In the genomic region with DNA sequence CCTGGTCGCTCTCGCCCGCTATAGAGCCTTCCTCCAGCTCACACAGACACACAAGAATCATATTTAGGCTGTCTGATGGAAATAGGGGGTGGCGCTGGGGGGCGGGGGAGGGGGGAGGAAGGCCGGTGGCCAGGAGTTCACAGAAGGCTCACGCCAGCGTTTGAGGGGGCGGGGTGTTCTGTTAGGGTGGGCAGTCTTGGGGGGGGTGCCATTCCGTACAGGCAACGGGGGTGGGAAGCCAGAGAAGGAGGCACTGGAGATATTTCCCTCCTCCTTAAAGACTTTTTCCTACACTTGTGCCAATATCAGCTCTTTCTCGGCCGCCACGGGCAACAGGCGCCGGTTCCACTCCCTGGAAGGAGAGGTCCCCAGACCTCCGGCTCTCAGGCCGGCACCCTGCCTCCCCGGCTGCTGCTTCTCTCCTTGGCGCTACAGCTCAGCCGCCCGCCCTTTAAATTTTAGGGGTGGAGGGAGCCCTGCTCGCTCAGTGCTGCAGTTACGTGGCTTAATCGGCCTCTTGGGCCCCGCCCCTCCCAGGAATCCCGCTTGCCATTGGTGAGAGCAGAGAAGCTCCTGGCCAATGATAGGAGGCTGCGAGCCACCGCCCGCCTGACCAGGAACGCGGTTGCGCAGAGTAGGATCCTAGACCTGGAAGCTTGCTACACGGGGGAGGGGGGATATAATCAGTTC, we compare ENCODE assay signal across 7 mouse cellular contexts. TPM values are rescaled to one million over a fixed set of nuclear protein-coding genes. Genes with fewer than 3 reads are reported as not detected.
DNase-seq lines count a peak whose midpoint lies in the region; ATAC-seq and TF ChIP-seq lines count a peak whose summit lies in the region.

No protein-coding gene starts in this region.

- H3K4me1 ChIP-seq in embryonic facial prominence, embryonic 10.5 days = peaks cover 43% of the 10 kb centered on the region
- no peaks in the 10 kb centered on the region for H3K4me1 ChIP-seq in intestine, postnatal 0 days (replicated peaks; ENCODE audit: control insufficient read depth, insufficient read depth, low read length)
- peaks cover 37% of the 10 kb centered on the region for H3K4me1 ChIP-seq in limb, embryonic 10.5 days
- peaks cover 22% of the 10 kb centered on the region for H3K4me1 ChIP-seq in midbrain, embryonic 13.5 days (replicated peaks)

- peak; percentile 97 for DNase-seq in adrenal gland, postnatal 10 days
- DNase-seq in embryonic facial prominence, embryonic 10.5 days (ENCODE audit: low spot score) = peak; percentile 98
- peak; percentile 55 for DNase-seq in gonadal fat pad, adult 2 months (ENCODE audit: low read depth)
- peak; percentile 94 for DNase-seq in limb, embryonic 10.5 days (ENCODE audit: low spot score)
- peak; percentile 80 for DNase-seq in spleen, adult 12 weeks (ENCODE audit: low spot score)

- WGBS in embryonic facial prominence, embryonic 10.5 days = under 1% methylated on average over 34 of the region's 34 CpGs
- under 1% methylated on average over 34 of the region's 34 CpGs for WGBS in intestine, postnatal 0 days
- WGBS in limb, embryonic 10.5 days = under 1% methylated on average over 34 of the region's 34 CpGs
- whole genome bisulfite sequencing in midbrain, embryonic 13.5 days = under 1% methylated on average over 34 of the region's 34 CpGs

- H3K36me3 ChIP-seq in embryonic facial prominence, embryonic 10.5 days (replicated peaks) = no peaks in the 10 kb centered on the region
- H3K36me3 ChIP-seq in intestine, postnatal 0 days (ENCODE audit: control insufficient read depth, insufficient read depth) = no peaks in the 10 kb centered on the region
- no peaks in the 10 kb centered on the region for H3K36me3 ChIP-seq in limb, embryonic 10.5 days
- no peaks in the 10 kb centered on the region for H3K36me3 ChIP-seq in midbrain, embryonic 13.5 days

- no peaks in the 10 kb centered on the region for H3K9me3 ChIP-seq in embryonic facial prominence, embryonic 10.5 days
- H3K9me3 ChIP-seq in intestine, postnatal 0 days (ENCODE audit: control insufficient read depth) = no peaks in the 10 kb centered on the region
- H3K9me3 ChIP-seq in limb, embryonic 10.5 days (replicated peaks) = no peaks in the 10 kb centered on the region
- H3K9me3 ChIP-seq in midbrain, embryonic 13.5 days = no peaks in the 10 kb centered on the region

- peak overlapping the region; percentile 92 for H3K4me2 ChIP-seq in intestine, postnatal 0 days (replicated peaks; ENCODE audit: low read depth)
- H3K4me2 ChIP-seq in midbrain, embryonic 13.5 days (replicated peaks) = peak overlapping the region; percentile 68

- H3K4me3 ChIP-seq in embryonic facial prominence, embryonic 10.5 days = peak overlapping the region; percentile 64
- H3K4me3 ChIP-seq in intestine, postnatal 0 days (ENCODE audit: low read depth, low read length) = peak overlapping the region; percentile 52
- H3K4me3 ChIP-seq in limb, embryonic 10.5 days = peak overlapping the region; percentile 58
- H3K4me3 ChIP-seq in midbrain, embryonic 13.5 days (replicated peaks) = peak overlapping the region; percentile 53

- TF ChIP-seq CTCF in intestine, postnatal 0 days (IDR thresholded peaks at IDR 0.05; ENCODE audit: low read depth) = no peak

- H3K27ac ChIP-seq in embryonic facial prominence, embryonic 10.5 days (replicated peaks) = peak overlapping the region; percentile 88
- H3K27ac ChIP-seq in intestine, postnatal 0 days (ENCODE audit: low read depth, low read length) = peak overlapping the region; percentile 51; the same call in 1 of the 2 replicates
- H3K27ac ChIP-seq in limb, embryonic 10.5 days = peak overlapping the region; percentile 86
- peak overlapping the region; percentile 59 for H3K27ac ChIP-seq in midbrain, embryonic 13.5 days

- H3K27me3 ChIP-seq in embryonic facial prominence, embryonic 10.5 days (replicated peaks; ENCODE audit: low read depth, poor library complexity, severe bottlenecking) = peaks cover 36% of the 10 kb centered on the region
- H3K27me3 ChIP-seq in intestine, postnatal 0 days (replicated peaks; ENCODE audit: control insufficient read depth, insufficient read depth, low read length) = no peaks in the 10 kb centered on the region
- H3K27me3 ChIP-seq in limb, embryonic 10.5 days (ENCODE audit: low read depth, poor library complexity, severe bottlenecking) = peaks cover 23% of the 10 kb centered on the region
- H3K27me3 ChIP-seq in midbrain, embryonic 13.5 days = peaks cover 24% of the 10 kb centered on the region

- H3K9ac ChIP-seq in intestine, postnatal 0 days (ENCODE audit: low read depth, low read length) = peak overlapping the region; percentile 46; the same call in 1 of the 2 replicates
- H3K9ac ChIP-seq in midbrain, embryonic 13.5 days (replicated peaks) = peak overlapping the region; percentile 62

- peak; percentile 94 for ATAC-seq in intestine, postnatal 0 days
- ATAC-seq in midbrain, embryonic 13.5 days = peak; percentile 99

RNA-seq across cellular contexts. Expression of gene Creb3l1, which starts 16.2 kb away (rescaled TPM):
- total RNA-seq in adrenal gland, postnatal 10 days (2021) = 10 to 100 TPM; 11.7 to 16.7 TPM
- 0.93 and 1.0 TPM in 2 replicates for polyA plus RNA-seq in embryonic facial prominence, embryonic 10.5 days (2016; fragmentation: Nextera tagmentation; extraction: Ambion mirVana)
- 3.6 and 11.0 TPM in 2 replicates for polyA plus RNA-seq in gonadal fat pad, adult 2 months (2012; rRNA removed)
- polyA plus RNA-seq in intestine, postnatal 0 days (2015; fragmentation: Nextera tagmentation; extraction: Ambion mirVana) = 6.8 and 8.4 TPM in 2 replicates
- 0.45 and 1.1 TPM in 2 replicates for polyA plus RNA-seq in limb, embryonic 10.5 days (2016; fragmentation: Nextera tagmentation; extraction: Ambion mirVana)
- 0.98 and 1.2 TPM in 2 replicates for polyA plus RNA-seq in midbrain, embryonic 13.5 days (2015; fragmentation: Nextera tagmentation; extraction: Ambion mirVana)

RNA-seq across cellular contexts. Expression of gene Dgkz, which starts 32.4 kb away (rescaled TPM):
- total RNA-seq in adrenal gland, postnatal 10 days (2021) = 10 to 100 TPM; 64.4 to 72.1 TPM
- 42.1 and 45.0 TPM in 2 replicates for polyA plus RNA-seq in embryonic facial prominence, embryonic 10.5 days (2016; fragmentation: Nextera tagmentation; extraction: Ambion mirVana)
- polyA plus RNA-seq in gonadal fat pad, adult 2 months (2012; rRNA removed) = 84.2 and 91.6 TPM in 2 replicates
- polyA plus RNA-seq in intestine, postnatal 0 days (2015; fragmentation: Nextera tagmentation; extraction: Ambion mirVana) = 53.2 and 56.8 TPM in 2 replicates
- 57.3 and 59.9 TPM in 2 replicates for polyA plus RNA-seq in limb, embryonic 10.5 days (2016; fragmentation: Nextera tagmentation; extraction: Ambion mirVana)
- polyA plus RNA-seq in midbrain, embryonic 13.5 days (2015; fragmentation: Nextera tagmentation; extraction: Ambion mirVana) = 21.4 and 26.4 TPM in 2 replicates

Comparison
In these comparisons a context has a peak if more than half of its experiments do, and no peak if none do; other contexts are left out.
1. Peak in every context shown above with its lines: DNase-seq, ATAC-seq, H3K4me3 ChIP-seq and H3K27ac ChIP-seq.